Mouse (Mus musculus): ENCODE measurements around the gene Limch1. TPM values are rescaled to one million over a fixed set of nuclear protein-coding genes. Genes with fewer than 3 reads are reported as not detected.

The Limch1 gene
- polyA plus RNA-seq, 1 experiment from 2014 or later: 58.6 TPM

GRCm38 (mm10) chr5:66826844-66827243, 81.2 kb downstream of the Limch1 start:
- ATAC-seq (ENCODE audit: low FRiP score) (no peak), DNase-seq (ENCODE audit: low spot score) (no peak)
- Histone ChIP-seq H3K4me2 (replicated peaks) (no peak overlapping the region), H3K4me3 (replicated peaks; ENCODE audit: low read length) (no peak overlapping the region), H3K36me3 (replicated peaks; ENCODE audit: control insufficient read depth, insufficient read depth) (no peaks in the 10 kb centered on the region), H3K9ac (no peak overlapping the region), H3K4me1 (replicated peaks; ENCODE audit: control insufficient read depth, insufficient read depth, low read length) (no peaks in the 10 kb centered on the region), H3K9me3 (ENCODE audit: control insufficient read depth, low read length) (no peaks in the 10 kb centered on the region), H3K27ac (no peak overlapping the region; the same call in 1 of the 2 replicates), H3K27me3 (ENCODE audit: control insufficient read depth, insufficient read depth, low read length) (no peaks in the 10 kb centered on the region)
- WGBS: 62% methylated on average over 8 of the region's 8 CpGs

- no peaks in the 10 kb centered on the region for H3K27me3 ChIP-seq (ENCODE audit: control insufficient read depth, insufficient read depth, low read length)
- no peak overlapping the region for H3K4me2 ChIP-seq (replicated peaks)
- 85% methylated on average over 5 of the region's 5 CpGs for WGBS
- H3K27ac ChIP-seq: no peak overlapping the region
- H3K9ac ChIP-seq: no peak overlapping the region
- H3K4me1 ChIP-seq (replicated peaks; ENCODE audit: control insufficient read depth, insufficient read depth, low read length): no peaks in the 10 kb centered on the region
- no peak for DNase-seq (ENCODE audit: low spot score)
- no peak for ATAC-seq (ENCODE audit: low FRiP score)
- no peak overlapping the region for H3K4me3 ChIP-seq (replicated peaks; ENCODE audit: low read length)
- no peaks in the 10 kb centered on the region for H3K9me3 ChIP-seq (ENCODE audit: control insufficient read depth, low read length)
- H3K36me3 ChIP-seq (replicated peaks; ENCODE audit: control insufficient read depth, insufficient read depth): no peaks in the 10 kb centered on the region
These were observed 83.9 kb downstream of the Limch1 start for GRCm38 (mm10) chr5:66829505-66829904.

GRCm38 (mm10) chr5:66830206-66830605, 84.6 kb downstream of the Limch1 start:
- ATAC-seq (ENCODE audit: low FRiP score): no peak
- no peaks in the 10 kb centered on the region for H3K36me3 ChIP-seq (replicated peaks; ENCODE audit: control insufficient read depth, insufficient read depth)
- 95% methylated on average over 10 of the region's 10 CpGs for WGBS

GRCm38 (mm10) chr5:66834756-66835155, 89.1 kb downstream of the Limch1 start:
- DNase-seq (ENCODE audit: low spot score): no peak
- H3K4me2 ChIP-seq (replicated peaks): no peak overlapping the region

More at GRCm38 (mm10) chr5:66830206-66830605, 84.6 kb downstream of the Limch1 start:
- Histone ChIP-seq H3K9me3 (ENCODE audit: control insufficient read depth, low read length) (no peaks in the 10 kb centered on the region), H3K27ac (no peak overlapping the region), H3K9ac (no peak overlapping the region), H3K27me3 (ENCODE audit: control insufficient read depth, insufficient read depth, low read length) (no peaks in the 10 kb centered on the region), H3K4me3 (replicated peaks; ENCODE audit: low read length) (no peak overlapping the region), H3K4me1 (replicated peaks; ENCODE audit: control insufficient read depth, insufficient read depth, low read length) (no peaks in the 10 kb centered on the region), H3K4me2 (replicated peaks) (no peak overlapping the region)
- no peak for DNase-seq (ENCODE audit: low spot score)

GRCm38 (mm10) chr5:66836892-66837291, 91.3 kb downstream of the Limch1 start:
- no peaks in the 10 kb centered on the region for H3K36me3 ChIP-seq (replicated peaks; ENCODE audit: control insufficient read depth, insufficient read depth)
- 92% methylated on average over 4 of the region's 4 CpGs for WGBS
- no peaks in the 10 kb centered on the region for H3K9me3 ChIP-seq (ENCODE audit: control insufficient read depth, low read length)
- H3K4me3 ChIP-seq (replicated peaks; ENCODE audit: low read length): no peak overlapping the region
- no peaks in the 10 kb centered on the region for H3K27me3 ChIP-seq (ENCODE audit: control insufficient read depth, insufficient read depth, low read length)
- H3K27ac ChIP-seq: no peak overlapping the region
- H3K4me1 ChIP-seq (replicated peaks; ENCODE audit: control insufficient read depth, insufficient read depth, low read length): no peaks in the 10 kb centered on the region
- no peak overlapping the region for H3K4me2 ChIP-seq (replicated peaks)
- H3K9ac ChIP-seq: no peak overlapping the region
- no peak for DNase-seq (ENCODE audit: low spot score)
- ATAC-seq (ENCODE audit: low FRiP score): no peak

More at GRCm38 (mm10) chr5:66834756-66835155, 89.1 kb downstream of the Limch1 start:
- H3K4me3 ChIP-seq (replicated peaks; ENCODE audit: low read length): no peak overlapping the region
- ATAC-seq (ENCODE audit: low FRiP score): no peak
- no peaks in the 10 kb centered on the region for H3K36me3 ChIP-seq (replicated peaks; ENCODE audit: control insufficient read depth, insufficient read depth)
- H3K4me1 ChIP-seq (replicated peaks; ENCODE audit: control insufficient read depth, insufficient read depth, low read length): no peaks in the 10 kb centered on the region
- no peaks in the 10 kb centered on the region for H3K9me3 ChIP-seq (ENCODE audit: control insufficient read depth, low read length)
- WGBS: 76% methylated on average over 6 of the region's 6 CpGs
- no peak overlapping the region for H3K9ac ChIP-seq
- H3K27ac ChIP-seq: no peak overlapping the region
- H3K27me3 ChIP-seq (ENCODE audit: control insufficient read depth, insufficient read depth, low read length): no peaks in the 10 kb centered on the region

- Histone ChIP-seq H3K36me3 (replicated peaks; ENCODE audit: control insufficient read depth, insufficient read depth) (no peaks in the 10 kb centered on the region), H3K9ac (no peak overlapping the region), H3K9me3 (ENCODE audit: control insufficient read depth, low read length) (no peaks in the 10 kb centered on the region), H3K4me2 (replicated peaks) (no peak overlapping the region), H3K4me1 (replicated peaks; ENCODE audit: control insufficient read depth, insufficient read depth, low read length) (no peaks in the 10 kb centered on the region), H3K27ac (no peak overlapping the region), H3K4me3 (replicated peaks; ENCODE audit: low read length) (no peak overlapping the region), H3K27me3 (ENCODE audit: control insufficient read depth, insufficient read depth, low read length) (no peaks in the 10 kb centered on the region)
- ATAC-seq (ENCODE audit: low FRiP score) (no peak), DNase-seq (ENCODE audit: low spot score) (no peak)
- 91% methylated on average over 2 of the region's 2 CpGs for WGBS
These were observed 96.3 kb downstream of the Limch1 start for GRCm38 (mm10) chr5:66841971-66842370.

GRCm38 (mm10) chr5:66842776-66843175, 97.1 kb downstream of the Limch1 start:
- Histone ChIP-seq H3K4me1 (replicated peaks; ENCODE audit: control insufficient read depth, insufficient read depth, low read length) (no peaks in the 10 kb centered on the region), H3K9me3 (ENCODE audit: control insufficient read depth, low read length) (no peaks in the 10 kb centered on the region), H3K9ac (no peak overlapping the region), H3K27ac (no peak overlapping the region), H3K4me2 (replicated peaks) (no peak overlapping the region), H3K36me3 (replicated peaks; ENCODE audit: control insufficient read depth, insufficient read depth) (no peaks in the 10 kb centered on the region), H3K4me3 (replicated peaks; ENCODE audit: low read length) (no peak overlapping the region), H3K27me3 (ENCODE audit: control insufficient read depth, insufficient read depth, low read length) (no peaks in the 10 kb centered on the region)
- no peak for ATAC-seq (ENCODE audit: low FRiP score)
- 93% methylated on average over 5 of the region's 5 CpGs for WGBS
- no peak for DNase-seq (ENCODE audit: low spot score)

- peaks cover 12% of the 10 kb centered on the region for H3K4me1 ChIP-seq (replicated peaks; ENCODE audit: control insufficient read depth, insufficient read depth, low read length)
- no peaks in the 10 kb centered on the region for H3K9me3 ChIP-seq (ENCODE audit: control insufficient read depth, low read length)
- no peak overlapping the region for H3K4me3 ChIP-seq (replicated peaks; ENCODE audit: low read length)
- no peak overlapping the region for H3K9ac ChIP-seq
- H3K4me2 ChIP-seq (replicated peaks): no peak overlapping the region
- no peak overlapping the region for H3K27ac ChIP-seq
- no peak for DNase-seq (ENCODE audit: low spot score)
- no peaks in the 10 kb centered on the region for H3K27me3 ChIP-seq (ENCODE audit: control insufficient read depth, insufficient read depth, low read length)
- no peak for ATAC-seq (ENCODE audit: low FRiP score)
- H3K36me3 ChIP-seq (replicated peaks; ENCODE audit: control insufficient read depth, insufficient read depth): no peaks in the 10 kb centered on the region
- 70% methylated on average over 7 of the region's 7 CpGs for WGBS
These were observed 102.5 kb downstream of the Limch1 start for GRCm38 (mm10) chr5:66848136-66848535.

- no peak overlapping the region for H3K4me3 ChIP-seq (replicated peaks; ENCODE audit: low read length)
- no peak overlapping the region for H3K27ac ChIP-seq
- DNase-seq (ENCODE audit: low spot score) (no peak), ATAC-seq (ENCODE audit: low FRiP score) (no peak)
- no peaks in the 10 kb centered on the region for H3K27me3 ChIP-seq (ENCODE audit: control insufficient read depth, insufficient read depth, low read length)
- no peaks in the 10 kb centered on the region for H3K9me3 ChIP-seq (ENCODE audit: control insufficient read depth, low read length)
- H3K4me2 ChIP-seq (replicated peaks): no peak overlapping the region
- WGBS: 80% methylated on average over 4 of the region's 4 CpGs
- H3K9ac ChIP-seq: no peak overlapping the region
- H3K4me1 ChIP-seq (replicated peaks; ENCODE audit: control insufficient read depth, insufficient read depth, low read length): peaks cover 12% of the 10 kb centered on the region
- H3K36me3 ChIP-seq (replicated peaks; ENCODE audit: control insufficient read depth, insufficient read depth): no peaks in the 10 kb centered on the region
These were observed 103.5 kb downstream of the Limch1 start for GRCm38 (mm10) chr5:66849148-66849547.

GRCm38 (mm10) chr5:66850721-66851251, 105.2 kb downstream of the Limch1 start:
- Histone ChIP-seq H3K4me1 (replicated peaks; ENCODE audit: control insufficient read depth, insufficient read depth, low read length) (peaks cover 17% of the 10 kb centered on the region), H3K4me3 (replicated peaks; ENCODE audit: low read length) (no peak overlapping the region), H3K9me3 (ENCODE audit: control insufficient read depth, low read length) (no peaks in the 10 kb centered on the region), H3K4me2 (replicated peaks) (no peak overlapping the region), H3K36me3 (replicated peaks; ENCODE audit: control insufficient read depth, insufficient read depth) (no peaks in the 10 kb centered on the region), H3K9ac (0 out of 2 replicates have a peak overlapping the region, but pooled peaks have one; percentile 17), H3K27me3 (ENCODE audit: control insufficient read depth, insufficient read depth, low read length) (no peaks in the 10 kb centered on the region), H3K27ac (peak overlapping the region; percentile 76)
- ATAC-seq (ENCODE audit: low FRiP score) (peak; percentile 31; the same call in 1 of the 2 replicates), DNase-seq (ENCODE audit: low spot score) (no peak)
- WGBS: 34% methylated on average over 11 of the region's 11 CpGs
